Mouse (Mus musculus) T-helper 17 cell (primary cell): ENCODE measurements around the gene Crybg3.

ENCODE experiments used
- in situ Hi-C, 2 experiments: fragments of 300-600 bp; cut with MboI, MseI; formaldehyde crosslinking; loops; 1 replicate in 1 of 2; 2 replicates in 1 of 2; pipeline ENCODE4 v1.15.1; 2025; ENCODE audit warnings: high pct_unique_total_duplicates in 2 of 2

Gene Crybg3

DNA sequence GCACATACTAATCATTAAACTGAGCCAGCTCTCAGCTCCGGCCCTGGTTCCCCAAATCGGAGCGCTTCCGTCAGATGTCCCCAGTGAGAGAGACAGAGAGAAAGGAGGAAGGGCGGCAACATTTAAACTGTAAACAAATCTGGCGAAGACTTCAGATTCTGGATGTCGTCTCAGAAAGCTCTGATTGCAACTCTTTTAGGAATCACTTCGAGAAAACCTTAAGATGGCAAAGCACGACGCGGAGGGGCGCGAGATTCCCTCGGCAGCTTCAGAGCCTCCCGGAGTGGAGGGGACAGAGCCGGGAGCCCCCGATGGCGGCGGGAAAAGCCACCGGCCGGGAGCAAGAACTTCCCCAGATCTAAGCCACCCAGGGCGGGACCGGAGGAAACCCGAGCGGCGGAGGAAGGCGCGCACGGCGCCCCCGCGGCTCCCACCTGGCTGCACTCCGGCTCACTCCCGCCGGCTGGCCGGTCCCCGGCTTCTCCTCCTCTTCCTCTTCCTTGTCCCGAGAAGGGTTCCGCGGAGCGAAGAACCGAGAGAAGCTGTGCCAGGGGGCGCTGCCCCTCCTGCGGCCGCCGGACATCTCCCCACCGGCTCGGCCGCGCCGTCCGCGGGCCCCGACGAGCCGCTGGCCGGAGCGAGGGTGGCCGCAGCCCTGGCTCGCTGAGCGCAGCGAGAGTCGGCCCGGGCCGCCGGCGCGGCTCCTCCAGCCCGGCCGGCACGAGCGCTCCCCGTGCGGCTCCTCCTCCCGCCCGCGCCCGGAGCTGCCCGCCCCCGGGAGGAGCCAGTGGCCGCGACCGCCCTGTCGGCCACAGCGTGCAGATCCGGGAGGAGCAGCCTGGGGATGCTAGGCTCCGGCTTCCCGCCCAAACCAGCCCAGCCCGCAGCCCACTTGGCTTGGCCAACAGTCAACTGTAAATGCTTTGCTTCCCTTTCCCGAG, at the start of gene Crybg3:
Crybg3 (minus strand) TSS at position 669 of the 941 bp plus-strand sequence.
- in situ Hi-C loops, result loop anchor here in 1 of 2 experiments (5.0 kb wide), 3 partner anchors 43 to 118 kb away; no protein-coding TSS in a partner anchor

DNA sequence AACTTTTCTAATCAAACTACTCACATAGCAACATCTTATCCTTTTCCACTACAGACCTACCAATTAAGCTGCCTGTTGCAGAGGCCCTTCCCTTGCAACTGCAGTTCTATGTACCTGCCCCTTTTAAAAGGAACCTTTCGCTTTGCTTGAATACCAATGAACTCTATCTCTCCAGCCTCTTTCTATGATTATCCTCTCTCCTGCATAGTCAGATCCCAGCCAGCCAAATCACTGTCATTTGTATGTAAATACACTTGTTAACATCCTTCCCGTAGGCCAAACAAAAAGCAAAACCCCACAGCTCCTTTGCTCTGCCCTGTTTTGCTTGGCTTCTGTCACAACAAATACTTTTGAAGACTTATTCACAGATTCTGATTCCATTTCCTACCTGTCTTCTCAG, 43.0 kb upstream of the Crybg3 start:
- in situ Hi-C loops, result loop anchor here in 1 of 2 experiments (5.0 kb wide), 1 partner anchor 1241 kb away; no protein-coding TSS in a partner anchor

DNA sequence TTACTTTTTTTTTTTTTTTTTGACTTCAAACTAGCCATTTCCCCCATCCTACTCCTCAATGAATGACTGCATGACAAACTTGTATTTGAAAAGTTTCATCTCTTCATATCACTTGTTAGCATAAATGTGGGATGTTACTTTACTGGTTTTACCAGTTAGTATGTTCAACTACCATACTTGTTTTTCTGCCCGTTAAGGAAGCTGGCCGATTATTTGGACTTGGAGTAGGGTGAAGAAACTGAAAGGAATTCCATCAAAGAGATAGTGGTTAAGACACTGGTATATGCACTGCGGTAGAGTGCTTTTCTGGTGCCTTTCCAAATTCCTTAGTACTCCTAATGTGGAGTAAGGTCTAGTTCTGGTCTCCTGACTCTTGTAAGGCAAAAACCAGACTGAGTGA, 39.2 kb upstream of the Crybg3 start:
- in situ Hi-C loops, result loop anchor here in 1 of 2 experiments (5.0 kb wide), 2 partner anchors 103 to 1238 kb away; no protein-coding TSS in a partner anchor

DNA sequence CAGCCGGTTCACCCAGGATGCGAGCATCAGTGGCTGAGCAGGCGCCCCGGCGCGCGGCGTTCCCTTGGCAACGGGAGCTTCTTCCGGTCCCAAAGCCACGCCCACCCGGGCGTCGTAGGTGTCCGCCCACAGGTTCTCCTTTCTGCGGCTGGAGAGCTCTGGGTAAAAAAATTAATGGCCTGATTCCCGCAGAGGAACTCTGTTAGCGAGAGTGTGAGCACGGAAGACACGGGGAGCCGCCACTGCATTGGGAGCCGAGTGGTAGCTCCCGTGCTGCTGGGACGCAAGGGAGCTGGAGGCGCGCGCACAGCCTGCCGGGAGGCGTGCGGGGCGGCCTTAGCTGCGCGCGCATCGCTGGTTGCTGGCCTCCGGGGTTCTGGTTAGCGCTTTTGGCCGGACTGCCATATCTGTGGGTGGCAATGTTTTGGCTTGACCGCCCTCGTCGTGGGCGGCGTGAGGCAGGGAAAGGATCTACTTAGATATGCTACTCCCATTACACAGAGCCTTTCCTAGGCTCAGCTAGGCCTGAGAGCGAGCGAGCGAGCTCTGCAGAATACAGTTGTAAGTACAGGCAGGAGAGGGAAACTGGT, 38.4 kb upstream of the Crybg3 start, which contains the start of gene Arl6:
Arl6 (minus strand) TSS at position 290 of the 590 bp plus-strand sequence.
- in situ Hi-C loops, result loop anchor here in 1 of 2 experiments (5.0 kb wide), 1 partner anchor 102 kb away; no protein-coding TSS in a partner anchor

DNA sequence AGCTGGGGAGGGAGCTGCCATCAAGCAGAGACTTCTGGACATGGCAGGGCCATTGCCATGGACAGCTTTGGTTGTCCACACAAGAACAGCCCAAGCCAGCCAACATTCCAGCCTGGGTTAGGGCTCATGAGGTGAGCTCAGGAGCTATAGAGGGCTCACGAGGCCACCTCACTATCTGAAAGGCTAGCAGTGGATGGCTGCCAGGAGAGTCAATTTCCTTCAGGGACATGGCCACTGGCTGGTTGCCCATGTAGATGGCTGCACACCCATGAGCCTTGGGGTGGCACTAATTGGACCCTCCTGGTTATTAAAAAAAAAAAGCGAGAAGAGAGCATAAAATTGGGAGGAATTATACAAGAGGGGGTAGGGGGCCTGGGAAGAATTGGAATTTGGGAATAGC, 33.8 kb upstream of the Crybg3 start:
- in situ Hi-C loops, result no loop called here

DNA sequence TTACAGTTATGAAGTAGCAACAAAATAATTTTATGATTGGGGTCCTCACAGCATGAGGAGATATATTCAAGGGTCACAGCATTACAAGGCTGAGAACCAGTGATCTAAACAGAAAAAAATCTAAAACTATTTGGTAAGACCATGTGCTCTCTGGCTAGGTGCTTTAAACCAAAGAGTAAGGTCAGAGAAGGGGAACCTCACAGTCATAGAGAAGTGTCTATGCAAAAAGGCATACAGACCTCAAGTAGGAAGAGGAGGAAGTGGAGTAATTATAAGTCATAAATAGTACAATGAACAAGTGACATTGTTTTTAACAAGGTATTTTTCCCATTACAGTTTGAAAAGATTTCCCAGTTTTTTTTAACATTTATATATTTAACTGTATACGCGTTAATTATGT, 20.8 kb upstream of the Crybg3 start:
- in situ Hi-C loops, result no loop called here

DNA sequence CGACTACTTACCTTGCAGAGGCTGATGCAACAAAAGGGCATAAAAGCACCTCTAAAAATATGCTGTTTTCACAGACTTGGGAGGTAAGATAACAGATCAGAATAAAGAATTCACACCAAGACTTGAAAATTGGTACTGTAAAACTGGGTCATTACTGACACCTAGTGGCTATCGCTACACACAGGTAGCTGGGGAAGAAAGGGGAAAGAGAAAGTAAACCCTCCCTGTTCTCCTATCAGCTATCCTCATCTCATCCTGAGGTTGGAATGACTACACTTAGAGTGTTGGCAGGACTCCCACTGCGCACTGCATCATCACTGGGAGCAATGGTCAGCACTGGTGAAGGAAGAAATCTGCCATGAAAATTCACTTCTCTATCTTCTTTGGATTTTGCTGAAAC, 16.4 kb upstream of the Crybg3 start:
- in situ Hi-C loops, result loop anchor here (5.0 kb wide), 3 partner anchors 140 to 200 kb away; no protein-coding TSS in a partner anchor

DNA sequence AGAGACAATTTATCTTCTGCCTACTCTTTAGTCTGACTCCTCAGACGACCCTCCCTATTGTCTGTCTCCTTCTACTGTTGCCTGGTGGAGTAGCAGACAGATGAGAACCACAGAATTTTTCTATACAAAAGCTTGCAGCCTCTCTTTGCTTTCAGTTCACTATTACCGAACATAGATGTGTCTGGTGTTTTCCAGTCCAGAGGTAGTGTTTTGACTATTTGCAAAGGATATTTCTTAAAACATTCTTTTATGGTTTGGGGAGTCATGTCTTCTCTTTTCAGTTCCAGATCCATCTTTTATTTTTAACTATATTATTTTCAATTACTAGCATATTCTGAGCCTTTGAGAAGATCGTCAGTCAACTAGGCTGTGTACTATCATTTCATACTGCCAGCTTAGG, 14.9 kb upstream of the Crybg3 start:
- in situ Hi-C loops, result loop anchor here (5.0 kb wide), 3 partner anchors 138 to 198 kb away; no protein-coding TSS in a partner anchor

DNA sequence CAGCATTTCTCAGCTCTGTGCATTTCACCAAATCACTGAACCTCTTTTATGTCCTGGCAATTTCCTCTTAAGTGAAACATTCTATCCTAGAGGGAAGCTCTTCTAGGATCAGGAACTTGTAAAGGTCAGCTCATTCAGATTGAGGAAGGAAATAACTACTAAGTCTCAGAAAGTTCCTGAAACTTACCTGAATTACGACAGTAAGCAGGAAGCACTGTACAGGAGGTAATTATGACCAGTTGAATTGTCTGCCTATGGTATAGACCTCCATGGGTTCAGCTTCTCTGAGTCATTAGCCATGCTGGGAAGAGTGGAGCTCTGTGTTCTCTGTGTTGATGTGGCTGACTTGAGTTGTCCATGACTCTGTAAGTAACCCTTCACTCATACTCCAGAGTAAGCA, 10.0 kb upstream of the Crybg3 start:
- in situ Hi-C loops, result no loop called here

DNA sequence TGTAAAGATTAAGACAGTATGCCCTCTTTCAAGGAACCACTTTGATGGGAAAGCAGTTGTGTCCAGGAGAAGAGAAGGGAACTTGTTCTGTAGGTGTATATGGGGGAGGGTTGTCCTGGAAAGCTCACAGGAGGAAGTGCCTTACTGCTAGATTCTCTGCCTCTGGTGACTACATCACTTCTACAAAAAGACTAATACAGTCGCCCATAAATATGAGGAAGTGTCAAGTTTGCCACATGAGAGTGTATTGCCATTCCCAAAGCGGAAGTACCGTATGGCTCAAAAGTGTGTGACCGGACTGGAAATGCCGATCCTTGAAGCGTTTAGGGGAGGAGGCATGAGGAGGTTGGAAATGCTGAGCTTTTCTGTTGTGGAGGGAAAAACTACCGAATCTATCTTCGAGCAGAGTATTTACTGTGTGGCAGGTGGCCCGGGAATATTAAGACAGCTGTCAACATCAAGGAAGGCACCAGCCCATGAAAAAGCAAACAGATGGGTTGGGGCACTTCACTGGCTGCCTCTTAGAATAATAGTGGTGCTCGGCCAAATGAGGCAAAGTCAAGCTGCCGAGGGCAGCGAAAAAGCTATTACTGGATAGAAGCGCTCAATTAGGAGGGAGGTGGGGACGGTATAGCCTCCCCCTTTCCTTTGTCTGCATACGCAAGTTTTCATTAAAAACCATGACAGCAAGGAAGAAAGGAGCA, 3.5 kb upstream of the Crybg3 start:
- in situ Hi-C loops, result loop anchor here in 1 of 2 experiments (5.0 kb wide), 3 partner anchors 47 to 122 kb away; no protein-coding TSS in a partner anchor

DNA sequence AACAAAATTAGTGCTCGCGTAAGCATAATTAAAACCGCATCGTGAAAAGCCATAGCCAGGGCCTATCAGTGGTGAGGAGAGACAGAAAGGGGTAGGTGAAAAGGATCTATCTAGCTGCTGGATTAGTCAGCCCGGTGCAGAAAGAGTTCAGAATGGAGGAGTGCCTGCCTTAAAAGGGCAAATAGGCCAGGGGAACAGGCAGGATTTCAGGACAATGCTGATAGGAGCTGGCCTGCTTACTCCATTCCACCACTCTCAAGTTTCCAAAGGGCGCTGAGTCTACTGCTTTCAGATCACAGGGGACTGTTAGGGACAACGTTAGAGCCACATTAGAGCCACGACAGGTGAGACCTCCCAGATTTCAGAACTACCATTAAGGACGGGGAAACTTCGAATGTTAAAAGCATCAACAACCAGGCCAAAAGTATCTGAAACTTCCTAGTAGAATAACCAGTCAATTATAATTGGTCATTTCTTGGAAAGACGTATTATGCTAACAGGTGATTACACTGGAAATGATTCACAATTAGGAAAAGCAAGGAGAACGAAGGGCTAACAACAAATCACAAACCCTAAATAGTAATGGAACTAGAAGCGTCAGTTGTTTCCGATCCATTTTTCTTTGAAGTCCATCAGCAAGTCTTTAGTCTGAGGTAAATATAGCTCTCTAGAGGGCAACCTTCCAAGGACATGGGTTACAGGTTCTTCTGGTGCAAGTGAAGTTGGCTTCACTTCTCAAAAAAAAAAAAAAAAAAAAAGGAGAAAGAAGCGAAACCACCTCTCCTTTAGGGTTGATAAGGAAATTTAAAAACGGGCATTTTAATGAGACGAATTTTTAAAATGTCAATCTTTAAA, 1.1 kb downstream of the Crybg3 start:
- in situ Hi-C loops, result loop anchor here (5.0 to 10.0 kb wide), 4 partner anchors 42 to 117 kb away; no protein-coding TSS in a partner anchor

DNA sequence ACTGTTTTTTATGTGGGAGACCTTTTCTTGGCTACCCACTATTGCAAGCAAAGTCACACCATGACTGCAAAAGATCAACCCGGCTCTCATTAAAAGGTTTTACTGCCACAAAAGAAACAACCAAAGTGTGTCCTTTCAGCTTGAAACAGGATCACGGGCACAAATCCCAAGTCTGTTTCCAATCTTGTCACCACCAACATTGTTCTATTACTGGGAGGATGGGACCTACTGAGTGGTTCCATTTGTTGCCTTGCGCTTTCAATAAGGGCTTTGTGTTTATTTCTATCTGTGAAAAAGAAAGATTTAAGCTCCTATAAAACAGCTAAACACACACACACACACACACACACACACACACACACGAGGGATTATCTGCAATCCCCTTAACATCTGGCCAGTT, 1.8 kb downstream of the Crybg3 start:
- in situ Hi-C loops, result loop anchor here in 1 of 2 experiments (10.0 kb wide), 1 partner anchor 64 kb away; no protein-coding TSS in a partner anchor

DNA sequence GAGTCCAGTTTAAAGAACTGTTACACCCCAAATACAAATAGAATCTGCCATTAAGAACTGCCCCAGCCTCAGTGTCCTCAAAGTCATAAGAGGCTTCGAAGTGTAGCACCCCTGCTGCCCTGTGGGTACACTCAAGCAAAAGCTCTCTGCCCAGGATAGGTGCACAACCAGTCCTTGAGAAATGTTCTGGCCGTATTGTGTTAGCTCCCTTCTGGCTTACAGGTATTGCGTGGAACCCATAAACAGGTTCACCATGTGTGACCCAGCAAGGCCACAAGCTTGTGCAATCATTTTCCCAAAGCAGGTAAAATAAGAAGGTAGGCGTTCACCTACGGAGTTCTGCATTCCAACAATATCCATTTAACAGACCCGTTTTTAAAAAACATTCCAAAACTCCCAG, 3.5 kb downstream of the Crybg3 start:
- in situ Hi-C loops, result loop anchor here in 1 of 2 experiments (10.0 kb wide), 1 partner anchor 62 kb away; no protein-coding TSS in a partner anchor

DNA sequence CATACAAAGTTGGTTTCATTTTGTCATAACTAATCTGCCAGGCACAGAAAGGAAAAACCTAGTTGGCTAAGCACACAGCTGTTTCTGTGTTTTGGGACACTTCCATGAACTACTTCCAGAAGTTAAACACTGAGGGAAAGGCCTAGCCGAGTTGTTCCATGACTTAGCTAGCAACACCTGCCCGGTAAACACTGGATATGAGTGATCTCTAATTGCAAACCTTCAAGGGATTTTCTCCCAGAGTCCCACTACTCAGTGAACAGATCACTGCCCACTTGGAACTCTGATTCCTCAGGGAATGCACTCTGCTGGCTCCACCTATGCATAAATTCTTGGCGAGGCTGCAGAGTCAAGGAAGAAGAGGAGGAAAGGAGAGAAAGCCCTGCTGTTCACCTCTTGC, 6.1 kb downstream of the Crybg3 start:
- in situ Hi-C loops, result loop anchor here in 1 of 2 experiments (10.0 kb wide), 1 partner anchor 60 kb away; no protein-coding TSS in a partner anchor

DNA sequence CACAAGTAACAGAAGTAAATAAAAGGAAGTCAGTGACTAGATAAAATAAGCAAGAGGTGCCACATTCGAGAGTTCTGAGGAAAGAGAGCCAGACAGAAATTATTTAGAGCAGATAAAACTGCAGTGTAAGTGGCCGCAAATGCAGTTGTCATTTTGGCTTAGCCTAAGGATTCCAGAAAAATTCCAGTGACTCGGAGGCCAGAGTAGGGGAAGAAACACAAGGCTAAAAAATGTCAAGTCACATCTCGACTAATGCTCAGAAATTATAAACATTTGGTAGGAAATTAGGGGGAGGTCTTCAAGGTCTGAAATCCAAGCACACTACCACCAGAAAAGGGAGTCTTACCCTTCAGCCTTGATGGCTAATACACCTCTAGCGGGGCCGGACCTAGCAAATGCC, 10.0 kb downstream of the Crybg3 start:
- in situ Hi-C loops, result loop anchor here in 1 of 2 experiments (10.0 kb wide), 1 partner anchor 56 kb away; no protein-coding TSS in a partner anchor

DNA sequence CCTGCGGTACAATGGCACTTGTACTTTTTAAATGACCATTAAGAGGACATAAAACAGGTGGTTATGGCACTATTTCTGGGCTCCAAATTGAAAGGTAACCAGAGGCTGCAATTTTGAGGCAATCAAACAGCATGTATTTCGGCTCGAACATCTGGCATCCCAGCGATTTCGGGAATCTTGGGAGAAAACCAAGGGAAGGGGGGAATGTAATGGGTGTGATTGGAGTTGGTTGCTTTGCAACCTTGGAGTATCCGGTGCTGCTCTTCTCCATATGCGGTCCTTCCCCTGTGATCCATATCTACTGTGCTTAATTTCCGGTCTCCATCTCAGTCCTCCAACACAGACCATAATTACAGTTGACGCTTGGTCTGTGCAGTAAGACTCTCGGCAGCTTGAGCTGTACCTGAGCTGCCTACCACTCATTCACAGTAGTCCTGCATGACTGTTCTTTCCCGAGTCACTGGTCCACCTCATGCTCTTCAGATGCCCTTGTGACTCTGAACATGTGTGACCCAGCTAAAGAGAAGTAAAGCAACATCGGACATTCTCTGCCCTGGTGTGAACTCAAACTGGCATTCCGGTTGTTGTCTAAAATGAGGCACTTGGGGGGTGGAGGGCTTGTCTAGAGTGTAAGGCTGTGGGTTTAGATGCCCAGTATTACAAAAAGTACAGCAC, 12.3 kb downstream of the Crybg3 start:
- in situ Hi-C loops, result no loop called here

DNA sequence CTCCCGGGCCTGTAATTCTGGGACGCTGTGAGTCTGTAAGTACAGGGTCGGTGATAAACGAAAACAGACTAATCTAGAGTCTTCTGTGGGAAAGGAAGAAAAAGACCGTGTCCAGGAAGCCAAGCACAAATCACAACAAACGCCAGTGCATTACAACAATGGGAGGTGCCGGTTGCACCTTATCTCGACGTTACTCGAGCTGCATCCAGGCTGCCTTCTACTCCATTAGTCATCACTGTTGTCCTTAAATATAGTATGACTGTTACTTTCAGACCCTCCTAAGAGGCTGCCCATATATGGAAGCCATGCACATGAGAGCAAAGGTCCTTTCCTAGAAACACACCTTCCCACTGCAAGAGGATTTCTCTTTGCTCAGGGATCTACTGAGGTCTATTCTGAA, 13.0 kb downstream of the Crybg3 start:
- in situ Hi-C loops, result no loop called here

DNA sequence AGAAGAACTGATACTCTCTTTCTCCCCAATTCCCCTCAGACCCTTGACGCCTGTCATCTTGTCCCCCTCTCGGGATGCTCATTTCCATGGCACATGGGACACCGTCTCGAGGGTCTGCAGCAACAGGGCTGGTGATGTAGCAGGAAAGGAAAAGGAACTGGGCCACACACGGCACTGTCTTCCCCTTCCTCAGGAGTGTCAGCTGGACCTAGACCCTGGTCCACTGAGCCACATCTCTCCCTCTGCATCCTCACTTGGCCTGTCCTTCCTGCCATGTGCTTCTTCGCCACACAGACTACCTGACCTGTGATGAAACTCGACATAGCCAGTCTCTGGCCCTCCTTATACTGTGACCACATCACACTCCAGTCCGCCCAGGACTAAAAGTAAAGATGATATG, 13.9 kb downstream of the Crybg3 start:
- in situ Hi-C loops, result no loop called here

DNA sequence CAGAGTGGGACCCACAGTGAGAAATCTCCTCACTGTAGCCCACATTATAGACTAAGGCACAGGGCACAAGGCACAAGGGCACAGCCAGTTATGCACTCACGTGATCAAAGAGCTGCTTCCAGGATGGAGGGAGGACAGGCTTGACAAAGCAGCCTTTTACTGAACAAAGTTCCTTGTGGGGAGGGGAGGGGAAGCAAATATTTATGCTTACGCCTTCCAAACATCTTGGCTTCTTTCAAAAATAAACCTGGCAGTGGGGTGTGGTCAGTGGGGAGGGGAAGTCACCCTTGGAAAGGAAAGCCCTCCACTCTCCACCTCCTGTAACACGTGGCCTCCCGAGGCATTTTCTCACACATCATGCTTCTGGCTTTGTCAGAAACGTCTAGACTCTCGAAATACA, 14.5 kb downstream of the Crybg3 start:
- in situ Hi-C loops, result no loop called here
